Mouse (Mus musculus) natural killer cell, adult 2 months (primary cell): ENCODE data around the gene St6galnac3.
A peak's percentile ranks its signal among the peaks of the same experiment; 100 is the strongest.

ENCODE experiments used
- DNase-seq, 2 experiments: peaks; one replicate each; pipeline ENCODE4 v3.0.0; 2022; ENCODE audit warnings: low spot score in 2 of 2

St6galnac3 gene

DNA sequence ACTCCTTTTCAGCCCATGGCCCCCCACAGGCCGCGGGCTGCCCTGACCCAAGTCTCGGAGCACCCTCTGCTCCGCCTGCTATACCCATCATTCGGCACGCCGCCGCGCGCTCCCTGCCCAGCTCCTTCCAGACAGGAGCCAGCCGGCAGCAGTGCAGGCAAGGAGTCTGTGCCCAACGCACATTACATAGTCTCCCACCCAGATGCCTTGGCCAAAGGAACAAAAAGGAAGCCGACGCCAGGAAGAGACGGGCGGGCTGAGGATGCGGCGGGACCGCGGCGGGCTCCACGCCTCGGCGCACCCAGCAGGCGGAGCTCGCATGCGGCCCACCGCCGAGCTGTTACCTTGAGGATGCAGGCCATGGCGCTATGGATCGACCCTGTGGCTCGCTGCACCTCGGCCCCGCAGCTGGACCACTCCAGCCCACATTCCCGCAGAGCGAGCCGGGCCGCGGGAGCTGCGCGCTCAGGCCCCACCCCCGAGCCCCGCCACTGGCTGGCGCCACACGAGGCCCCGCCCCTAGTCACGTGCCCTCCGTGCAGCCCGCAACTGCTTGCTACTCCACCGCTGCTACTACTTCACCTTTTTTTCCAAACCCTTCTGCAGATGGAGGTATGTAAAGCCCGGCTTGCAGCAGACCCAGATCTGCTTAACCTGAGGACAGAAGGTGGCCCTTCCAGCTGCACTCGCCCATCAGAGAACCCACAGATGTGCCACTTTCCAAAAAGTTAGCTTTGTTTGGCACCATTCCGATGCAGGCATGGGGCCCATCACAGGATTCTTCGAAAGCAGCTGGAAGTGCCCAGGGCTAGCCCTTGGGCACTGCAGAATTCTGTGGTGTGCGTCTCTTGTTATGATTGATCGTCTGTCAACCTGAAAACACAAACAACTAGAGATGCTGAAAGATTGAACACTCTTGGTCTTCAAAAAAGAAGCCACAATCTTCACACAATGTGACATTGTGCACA, at the start of gene St6galnac3:
St6galnac3 (minus strand) TSS at position 474 of the 968 bp plus-strand sequence.
- DNase-seq: peak; percentile 53 to 65

GRCm38 (mm10) chr3:153774568-153774967, 49.6 kb upstream of the St6galnac3 start:
- no peak for DNase-seq

DNA sequence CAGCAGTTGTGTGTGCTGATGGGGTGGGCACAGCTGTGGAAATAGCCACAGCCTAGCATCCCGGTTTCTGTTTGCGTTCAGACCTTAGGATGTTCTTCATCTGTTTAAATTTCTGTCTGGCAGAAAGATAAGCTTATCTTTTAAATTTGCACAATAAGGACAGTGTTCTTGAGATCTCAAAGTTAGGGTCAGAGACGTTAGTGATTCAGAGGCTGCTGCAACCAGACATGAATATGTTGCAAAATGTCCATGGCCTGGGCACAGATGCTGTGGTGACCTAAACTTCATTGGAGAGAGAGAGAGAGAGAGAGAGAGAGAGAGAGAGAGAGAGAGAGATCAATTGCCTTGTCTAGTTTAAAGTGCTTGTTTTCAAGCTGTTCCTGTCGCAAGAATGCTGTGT, 46.5 kb upstream of the St6galnac3 start:
- DNase-seq: no peak

DNA sequence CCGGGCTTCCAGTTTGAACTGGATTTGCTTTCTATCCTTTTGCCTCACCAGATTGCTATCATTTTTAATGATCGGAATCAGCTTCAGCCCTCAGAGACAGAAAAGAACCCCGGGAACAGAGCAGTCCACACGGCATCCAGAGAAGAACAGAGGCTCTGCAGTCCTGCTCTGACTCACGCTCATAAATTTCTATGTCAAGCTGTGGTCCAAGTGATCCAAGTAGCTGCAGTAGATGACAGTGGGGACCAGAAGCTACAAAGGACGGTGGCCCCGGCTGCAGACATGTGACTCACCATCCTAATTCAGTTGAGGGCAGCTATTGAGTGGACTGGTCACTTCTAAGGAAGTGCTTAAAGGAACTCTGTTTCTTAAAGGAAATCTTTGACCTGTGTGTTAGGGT, 45.6 kb upstream of the St6galnac3 start:
- DNase-seq: no peak

- DNase-seq: no peak
Measured at GRCm38 (mm10) chr3:153769220-153769619, 44.2 kb upstream of the St6galnac3 start.

- DNase-seq: no peak
Measured at GRCm38 (mm10) chr3:153765171-153765570, 40.2 kb upstream of the St6galnac3 start.

GRCm38 (mm10) chr3:153764760-153765159, 39.8 kb upstream of the St6galnac3 start:
- DNase-seq: no peak

- no peak for DNase-seq
Measured at GRCm38 (mm10) chr3:153761171-153761570, 36.2 kb upstream of the St6galnac3 start.

- DNase-seq: no peak
Measured at GRCm38 (mm10) chr3:153759269-153759668, 34.3 kb upstream of the St6galnac3 start.

- no peak for DNase-seq
Measured at GRCm38 (mm10) chr3:153756500-153756996, 31.6 kb upstream of the St6galnac3 start.

DNA sequence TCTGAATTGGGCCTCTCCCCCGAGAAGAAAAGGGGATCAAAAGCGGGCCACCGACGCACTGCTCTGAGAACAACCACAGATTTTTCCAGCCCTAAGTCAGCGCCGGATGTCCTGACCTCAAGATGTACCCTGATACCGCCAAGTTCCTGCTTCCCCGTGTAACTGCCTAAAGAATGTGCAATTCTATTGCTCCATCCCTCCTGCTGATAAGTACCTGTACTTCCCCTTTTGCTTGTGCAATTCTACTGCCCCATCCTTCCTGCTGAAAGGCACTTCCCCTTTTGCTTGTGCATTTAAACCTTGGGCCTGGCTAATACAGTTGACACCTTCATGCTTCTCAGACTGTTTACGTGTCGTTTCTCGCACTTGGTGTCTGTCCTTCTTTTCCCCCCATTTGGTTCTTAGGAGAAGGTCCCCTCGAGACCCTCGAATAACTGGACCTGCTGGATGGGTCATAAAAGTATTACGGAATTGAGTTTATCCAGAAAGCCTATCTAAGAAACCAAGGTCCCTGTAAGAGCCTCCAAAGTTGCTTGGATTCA, 30.9 kb upstream of the St6galnac3 start:
- peak in 1 of 2 experiments; percentile 2 for DNase-seq

DNA sequence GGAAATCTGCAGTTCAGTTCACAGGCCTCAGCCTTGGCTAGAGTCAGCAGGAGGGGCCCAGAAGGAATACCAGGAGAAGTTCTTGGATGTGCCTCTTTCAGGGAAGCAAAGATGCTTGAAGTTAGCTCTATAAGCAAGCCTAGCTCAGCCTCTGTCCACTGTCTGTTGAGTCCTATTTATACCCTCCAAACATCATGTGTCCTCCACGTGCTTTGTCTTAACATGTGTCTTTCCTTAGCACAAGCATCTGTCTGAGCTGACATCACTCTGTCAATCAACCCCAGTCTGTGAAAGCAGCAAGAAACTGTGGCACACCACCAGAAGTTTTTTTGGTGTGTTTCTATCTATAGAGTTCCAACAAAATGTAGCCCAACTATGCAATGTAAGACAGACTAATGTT, 26.5 kb upstream of the St6galnac3 start:
- no peak for DNase-seq

DNA sequence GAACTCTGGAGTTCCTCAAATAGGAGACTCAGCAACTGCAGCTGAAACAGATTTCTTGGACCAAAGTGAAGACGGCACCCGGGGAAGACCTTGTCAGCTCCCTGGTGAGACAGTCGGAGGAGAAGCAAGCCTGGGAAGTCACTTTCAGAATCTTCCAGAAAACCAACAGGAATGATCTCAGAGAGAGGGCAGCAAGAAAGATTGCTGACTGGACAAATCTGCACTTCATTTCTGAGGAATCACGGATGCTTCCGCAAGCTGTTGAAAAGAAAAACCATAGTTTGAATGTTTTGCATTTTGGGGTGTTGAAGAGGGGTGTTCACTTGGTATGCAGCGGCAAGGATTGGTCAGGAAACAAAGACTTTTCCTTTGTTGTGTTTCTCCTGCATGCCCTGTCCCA, 24.4 kb upstream of the St6galnac3 start:
- no peak for DNase-seq

GRCm38 (mm10) chr3:153748293-153748692, 23.3 kb upstream of the St6galnac3 start:
- DNase-seq: no peak

DNA sequence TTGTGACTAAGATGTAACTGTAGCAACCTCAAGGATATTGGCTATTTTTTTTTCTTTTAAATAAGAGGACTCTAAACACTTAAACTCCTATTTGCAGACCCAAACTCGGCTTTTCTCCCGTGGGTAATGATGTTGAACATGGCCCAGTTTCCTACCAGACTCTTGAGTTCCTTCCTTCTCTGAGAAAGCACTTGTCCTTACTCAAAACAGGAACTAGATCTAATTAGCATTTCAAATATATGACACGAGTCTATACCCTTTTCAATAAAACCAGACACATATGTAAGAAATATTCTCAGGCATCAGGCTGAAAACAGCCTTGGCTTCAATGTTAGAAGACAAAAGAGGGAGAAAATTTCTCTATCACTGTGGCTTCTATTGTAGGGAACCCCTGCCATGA, 20.1 kb upstream of the St6galnac3 start:
- DNase-seq: no peak

DNA sequence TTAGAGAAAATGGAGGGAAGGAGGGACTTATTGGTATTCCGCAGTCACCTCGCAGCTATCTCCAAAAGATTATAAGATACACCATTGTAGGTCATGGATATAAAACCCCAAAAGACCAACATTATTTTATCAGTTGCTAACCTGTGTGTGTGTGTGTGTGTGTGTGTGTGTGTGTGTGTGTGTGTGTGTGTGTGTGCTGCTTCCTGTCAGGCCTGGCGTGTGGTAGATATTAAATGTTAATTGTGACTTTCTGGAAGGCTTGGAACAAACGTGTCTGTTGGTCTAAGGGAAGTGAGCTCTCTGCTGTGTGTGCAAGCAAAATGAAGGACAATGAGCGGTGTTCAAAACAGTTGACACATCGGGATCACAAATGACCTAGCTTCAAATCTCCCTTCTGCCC, 19.5 kb upstream of the St6galnac3 start:
- DNase-seq: no peak

- DNase-seq: no peak
Measured at GRCm38 (mm10) chr3:153741800-153742199, 16.8 kb upstream of the St6galnac3 start.

- DNase-seq: no peak
Measured at GRCm38 (mm10) chr3:153739351-153739750, 14.4 kb upstream of the St6galnac3 start.

DNA sequence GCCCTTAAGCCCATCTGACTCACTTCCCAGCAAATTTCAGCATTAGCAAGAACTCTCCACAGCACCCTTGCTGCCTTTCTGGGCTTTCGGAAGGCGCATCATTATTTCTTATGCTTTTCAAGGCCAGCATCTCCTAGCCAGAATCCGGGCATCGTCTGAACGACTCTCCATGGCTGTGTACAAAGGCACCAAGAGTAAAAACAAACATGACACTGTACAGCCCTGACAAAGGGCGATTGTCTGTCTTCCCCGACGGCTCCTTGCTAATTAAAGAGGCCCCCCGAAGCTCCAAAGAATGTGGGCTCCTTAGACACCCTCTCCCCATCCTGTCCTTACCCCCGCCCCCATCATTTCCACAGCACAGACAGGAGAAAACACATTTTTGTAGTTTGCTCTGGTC, 13.4 kb upstream of the St6galnac3 start:
- DNase-seq: no peak

DNA sequence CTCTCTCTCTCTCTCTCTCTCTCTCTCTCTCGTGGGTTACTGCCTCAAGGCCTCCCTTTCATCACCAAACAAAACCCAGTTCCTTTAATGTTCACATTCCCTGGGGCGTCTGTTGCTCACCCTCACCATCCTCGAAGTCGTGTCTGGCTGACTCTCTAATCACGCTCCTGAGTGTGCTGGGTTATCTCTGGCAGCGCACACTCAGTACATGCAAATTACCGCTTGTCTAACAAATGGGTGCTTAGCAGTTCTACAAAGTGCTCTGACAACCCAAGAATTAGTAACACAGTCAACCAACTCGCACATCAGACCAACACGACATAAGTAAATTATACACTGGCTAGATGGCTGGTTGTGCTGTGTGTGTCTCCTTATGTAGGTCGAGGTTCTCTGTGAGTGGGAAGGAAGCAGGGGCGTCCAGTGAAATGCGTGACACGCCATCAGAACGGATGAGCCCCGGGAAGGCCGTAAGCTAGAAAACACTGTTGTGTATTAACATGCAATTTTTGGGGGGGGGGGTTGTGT, 11.8 kb upstream of the St6galnac3 start:
- DNase-seq: no peak

GRCm38 (mm10) chr3:153735796-153736549, 11.0 kb upstream of the St6galnac3 start:
- no peak for DNase-seq

DNA sequence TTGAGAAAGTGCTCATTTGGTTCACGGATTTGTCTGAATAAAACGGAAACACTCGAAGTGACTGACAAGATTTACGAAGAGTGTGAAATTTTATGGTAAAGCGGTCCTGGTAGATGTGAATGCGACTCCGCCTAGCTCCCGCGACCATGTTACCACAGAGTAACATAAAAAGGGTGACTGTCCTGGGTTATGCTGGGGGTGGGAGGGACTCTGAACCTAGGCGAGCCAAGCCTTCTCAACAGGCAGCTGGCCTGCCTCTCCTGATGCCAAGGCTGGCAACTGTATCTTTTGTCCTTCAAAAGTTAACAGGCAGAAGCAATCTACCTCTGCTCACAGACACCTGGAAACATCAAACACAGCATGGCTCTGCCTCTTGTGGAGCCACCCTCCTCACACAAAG, 9.8 kb upstream of the St6galnac3 start:
- no peak for DNase-seq
